Mouse (Mus musculus) liver, embryonic 11.5 days (tissue): ENCODE data around the gene Sfxn2. TPM values are rescaled to one million over a fixed set of nuclear protein-coding genes. Genes with fewer than 3 reads are reported as not detected.
"Not testable (repeated sequence)": the region's sequence is repeated elsewhere in the genome, so short reads cannot be mapped to it uniquely, and the experiment has no call there.

ENCODE experiments used
- ATAC-seq: fragments of 200-750 bp; cut with Nextera tagmentation; replicated peaks from 2 replicates; pipeline ENCODE4 v1.8.0; 2017; ENCODE audit warnings: moderate number of reproducible peaks, mild to moderate bottlenecking, moderate TSS enrichment, moderate library complexity; ENCODE audit not compliant: low FRiP score
- DNase-seq: peaks from one replicate; pipeline ENCODE4 v3.0.0-alpha.2; 2017; ENCODE audit warnings: low spot score
- H3K27ac ChIP-seq: fragments of 300-500 bp; sonication (generic); 2 replicates; pipeline ENCODE4 v1.5.1; 2014; ENCODE audit warnings: mild to moderate bottlenecking, low read depth, low read length, control low read depth
- H3K27me3 ChIP-seq: fragments of 300-500 bp; sonication (generic); replicated peaks from 2 replicates; pipeline ENCODE4 v1.6.1; 2014; ENCODE audit warnings: low read length, mixed read lengths; ENCODE audit not compliant: control insufficient read depth, insufficient read depth
- H3K36me3 ChIP-seq: fragments of 300-500 bp; sonication (generic); 2 replicates; pipeline ENCODE4 v1.6.1; 2014; ENCODE audit warnings: mild to moderate bottlenecking, low read length, moderate library complexity, mixed read lengths; ENCODE audit not compliant: control insufficient read depth, insufficient read depth
- H3K4me1 ChIP-seq: fragments of 300-500 bp; sonication (generic); replicated peaks from 2 replicates; pipeline ENCODE4 v1.6.1; 2014; ENCODE audit warnings: low read length, mixed read lengths; ENCODE audit not compliant: control insufficient read depth, insufficient read depth
- H3K4me2 ChIP-seq: fragments of 300-500 bp; sonication (generic); 2 replicates; pipeline ENCODE4 v1.6.1; 2014; ENCODE audit warnings: mild to moderate bottlenecking, control low read depth, moderate library complexity
- H3K4me3 ChIP-seq: fragments of 300-500 bp; sonication (generic); 2 replicates; pipeline ENCODE4 v1.5.1; 2014; ENCODE audit warnings: low read depth, low read length, control low read depth
- H3K9ac ChIP-seq: fragments of 300-500 bp; sonication (generic); 2 replicates; pipeline ENCODE4 v1.6.1; 2014; ENCODE audit warnings: low read depth, low read length, control low read depth
- H3K9me3 ChIP-seq: fragments of 300-500 bp; sonication (generic); 2 replicates; pipeline ENCODE4 v1.6.1; 2016; ENCODE audit warnings: low read length, inconsistent platforms, mixed read lengths; ENCODE audit not compliant: control insufficient read depth
- WGBS: fragments of 180-500 bp; shearing (Covaris S2); extraction: QIAGEN DNeasy Blood & Tissue Kit; methylation state at CpG from one replicate; pipeline ENCODE4 v1.1.7; 2014; 5-methylcytosine and 5-hydroxymethylcytosine counted together
- polyA plus RNA-seq: library from polyadenylated mRNA; unstranded; fragments of >200 nt; fragmentation: Nextera tagmentation; extraction: Ambion mirVana; gene quantifications from 2 replicates; pipeline ENCODE4 v1.2.1, GENCODE M21; 2014

Gene Sfxn2
- polyA plus RNA-seq, 1 experiment from 2014 or later = 26.2 TPM

DNA sequence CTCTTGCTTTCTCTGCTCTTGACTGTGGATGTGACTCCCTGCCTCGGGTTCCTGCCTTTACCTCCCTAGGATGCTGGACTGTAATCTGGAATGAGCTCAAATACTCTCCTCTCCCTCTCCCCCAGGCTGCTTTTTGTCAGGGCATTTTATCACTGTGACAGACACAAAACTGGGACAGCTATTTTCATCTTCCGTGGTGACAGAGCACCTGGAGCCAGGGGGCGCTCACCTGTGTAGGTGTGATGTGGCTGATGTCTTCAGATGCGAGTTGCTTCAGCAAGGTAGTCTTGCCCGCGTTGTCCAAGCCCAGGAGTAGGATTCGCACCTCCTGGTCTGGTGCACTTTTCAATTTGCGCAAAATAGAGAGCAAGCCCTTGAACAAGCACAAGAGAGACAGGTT is 15.2 kb upstream of the Sfxn2 start:
- ATAC-seq = no peak
- Histone ChIP-seq H3K9me3 (no peaks in the 10 kb centered on the region), H3K27me3 (no peaks in the 10 kb centered on the region), H3K36me3 (no peaks in the 10 kb centered on the region), H3K4me2 (no peak overlapping the region), H3K9ac (no peak overlapping the region), H3K27ac (no peak overlapping the region), H3K4me3 (no peak overlapping the region), H3K4me1 (peaks cover 11% of the 10 kb centered on the region)
- DNase-seq = no peak
- 74% methylated on average over 8 of the region's 8 CpGs for WGBS

GRCm38 (mm10) chr19:46558631-46559030 is 14.5 kb upstream of the Sfxn2 start:
- H3K27ac ChIP-seq = no peak overlapping the region
- H3K4me3 ChIP-seq = no peak overlapping the region
- H3K4me2 ChIP-seq = no peak overlapping the region
- no peaks in the 10 kb centered on the region for H3K27me3 ChIP-seq
- ATAC-seq (no peak), DNase-seq (no peak)
- H3K36me3 ChIP-seq = no peaks in the 10 kb centered on the region
- no peak overlapping the region for H3K9ac ChIP-seq
- no peaks in the 10 kb centered on the region for H3K9me3 ChIP-seq
- H3K4me1 ChIP-seq = peaks cover 6% of the 10 kb centered on the region
- 65% methylated on average over 12 of the region's 12 CpGs for WGBS

GRCm38 (mm10) chr19:46562132-46562531 is 11.0 kb upstream of the Sfxn2 start:
- Histone ChIP-seq H3K9ac (no peak overlapping the region), H3K9me3 (no peaks in the 10 kb centered on the region), H3K27ac (peak overlapping the region; percentile 61), H3K27me3 (no peaks in the 10 kb centered on the region), H3K4me1 (no peaks in the 10 kb centered on the region), H3K4me2 (no peak overlapping the region), H3K36me3 (0 out of 2 replicates have a peak, but pooled peaks cover 2% of the 10 kb centered on the region), H3K4me3 (no peak overlapping the region)
- WGBS = 30% methylated on average over 1 of the region's 1 CpGs
- no peak for DNase-seq
- no peak for ATAC-seq

GRCm38 (mm10) chr19:46562581-46563515 is 10.3 kb upstream of the Sfxn2 start:
- ATAC-seq = no peak
- peak overlapping the region; percentile 61 for H3K27ac ChIP-seq
- H3K36me3 ChIP-seq = 0 out of 2 replicates have a peak, but pooled peaks cover 2% of the 10 kb centered on the region
- no peak overlapping the region for H3K4me3 ChIP-seq
- no peaks in the 10 kb centered on the region for H3K27me3 ChIP-seq
- no peaks in the 10 kb centered on the region for H3K9me3 ChIP-seq
- no peak for DNase-seq
- H3K4me1 ChIP-seq = no peaks in the 10 kb centered on the region
- no peak overlapping the region for H3K9ac ChIP-seq
- WGBS = 88% methylated on average over 14 of the region's 14 CpGs
- no peak overlapping the region for H3K4me2 ChIP-seq

GRCm38 (mm10) chr19:46563603-46564002 is 9.6 kb upstream of the Sfxn2 start:
- Histone ChIP-seq H3K27me3 (no peaks in the 10 kb centered on the region), H3K27ac (no peak overlapping the region), H3K36me3 (0 out of 2 replicates have a peak, but pooled peaks cover 2% of the 10 kb centered on the region), H3K4me1 (no peaks in the 10 kb centered on the region), H3K4me3 (no peak overlapping the region), H3K4me2 (no peak overlapping the region), H3K9ac (no peak overlapping the region), H3K9me3 (no peaks in the 10 kb centered on the region)
- DNase-seq (no peak), ATAC-seq (no peak)
- 78% methylated on average over 4 of the region's 4 CpGs for WGBS

GRCm38 (mm10) chr19:46564043-46564462 is 9.1 kb upstream of the Sfxn2 start:
- Histone ChIP-seq H3K27me3 (no peaks in the 10 kb centered on the region), H3K9me3 (no peaks in the 10 kb centered on the region), H3K36me3 (0 out of 2 replicates have a peak, but pooled peaks cover 2% of the 10 kb centered on the region), H3K9ac (no peak overlapping the region), H3K4me3 (no peak overlapping the region), H3K27ac (no peak overlapping the region), H3K4me1 (no peaks in the 10 kb centered on the region), H3K4me2 (no peak overlapping the region)
- 77% methylated on average over 14 of the region's 14 CpGs for whole genome bisulfite sequencing
- no peak for DNase-seq
- ATAC-seq = no peak

DNA sequence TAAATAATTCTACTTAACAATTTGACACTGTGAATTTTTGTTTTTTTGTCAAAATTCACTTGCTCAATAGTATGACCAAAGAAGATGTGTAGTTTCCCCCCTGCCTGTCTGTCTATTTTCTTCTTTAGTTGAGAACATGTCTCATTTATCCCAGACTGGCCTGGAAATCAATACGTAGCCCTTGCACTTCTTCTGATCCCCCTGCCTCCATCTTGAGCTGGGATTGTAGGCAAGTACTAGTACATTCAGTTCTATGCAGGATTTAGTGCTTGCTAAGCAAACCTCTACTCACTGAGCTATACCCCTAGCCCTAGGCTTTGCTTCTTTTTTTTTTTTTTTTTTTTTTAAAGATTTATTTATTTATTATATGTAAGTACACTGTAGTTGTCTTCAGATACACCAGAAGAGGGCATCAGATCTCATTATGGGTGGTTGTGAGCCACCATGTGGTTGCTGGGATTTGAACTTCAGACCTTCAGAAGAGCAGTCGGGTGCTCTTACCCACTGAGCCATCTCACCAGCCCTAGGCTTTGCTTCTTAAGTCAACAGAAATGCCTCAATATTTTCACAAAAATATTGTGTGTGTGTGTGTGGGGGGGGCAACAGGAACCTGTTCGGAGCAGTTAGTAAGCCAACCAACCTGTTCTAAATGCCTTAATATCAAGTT is 1.8 kb upstream of the Sfxn2 start:
- peaks cover 21% of the 10 kb centered on the region for H3K4me1 ChIP-seq
- not testable (repeated sequence) for H3K9me3 ChIP-seq, DNase-seq, H3K9ac ChIP-seq, H3K36me3 ChIP-seq, H3K27me3 ChIP-seq, ATAC-seq, H3K27ac ChIP-seq, H3K4me2 ChIP-seq
- 0 out of 2 replicates have a peak overlapping the region, but pooled peaks have one; percentile 82 for H3K4me3 ChIP-seq
- 74% methylated on average over 3 of the region's 3 CpGs for WGBS

DNA sequence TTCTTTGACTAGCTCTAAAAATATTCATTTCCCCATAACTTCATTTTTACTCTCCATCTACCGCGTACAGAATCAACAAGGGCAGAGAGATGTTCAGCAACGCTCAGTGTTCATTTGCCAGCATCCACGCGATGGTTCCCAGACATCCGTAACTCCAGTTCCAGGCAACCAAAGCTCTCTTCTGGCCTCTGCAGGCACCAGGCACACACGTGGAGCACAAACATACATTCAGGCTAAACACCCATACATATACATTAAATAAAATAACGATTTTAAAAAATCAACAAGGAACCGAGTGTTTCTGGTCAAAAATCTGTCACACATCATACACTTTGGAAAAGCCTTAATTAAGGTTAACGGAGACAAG is 1.3 kb upstream of the Sfxn2 start:
- no peaks in the 10 kb centered on the region for H3K27me3 ChIP-seq
- H3K9me3 ChIP-seq = no peaks in the 10 kb centered on the region
- H3K27ac ChIP-seq = no peak overlapping the region
- peak overlapping the region; percentile 82 for H3K4me3 ChIP-seq
- WGBS = 42% methylated on average over 10 of the region's 10 CpGs
- ATAC-seq (no peak), DNase-seq (no peak)
- no peak overlapping the region for H3K9ac ChIP-seq
- no peaks in the 10 kb centered on the region for H3K36me3 ChIP-seq
- peaks cover 21% of the 10 kb centered on the region for H3K4me1 ChIP-seq
- H3K4me2 ChIP-seq = peak overlapping the region; percentile 96
